Comparison of ENCODE assay signal across 8 mouse cellular contexts in genomic region chr17:24723122-24723880, GRCm38 (mm10). TPM values are rescaled to one million over a fixed set of nuclear protein-coding genes. Genes with fewer than 3 reads are reported as not detected.
DNase-seq lines count a peak whose midpoint lies in the region; ATAC-seq lines count a peak whose summit lies in the region.

No protein-coding gene starts in this region.

- no peak for ATAC-seq in lung, embryonic 15.5 days (ENCODE audit: borderline replicate concordance, extremely low read depth, low FRiP score, low TSS enrichment)
- ATAC-seq in embryonic facial prominence, embryonic 11.5 days (replicated peaks; ENCODE audit: insufficient number of reproducible peaks, low FRiP score, low TSS enrichment, low read depth): no peak
- ATAC-seq in intestine, embryonic 16.5 days: no peak
- ATAC-seq in neural tube, embryonic 15.5 days (ENCODE audit: low FRiP score): no peak

- peak overlapping the region; percentile 81 for H3K4me2 ChIP-seq in lung, embryonic 15.5 days
- peak overlapping the region; percentile 56 for H3K4me2 ChIP-seq in embryonic facial prominence, embryonic 11.5 days (ENCODE audit: low read depth, low read length)
- H3K4me2 ChIP-seq in intestine, embryonic 16.5 days (ENCODE audit: low read depth, low read length): peak overlapping the region; percentile 58
- peak overlapping the region; percentile 91 for H3K4me2 ChIP-seq in neural tube, embryonic 15.5 days

- H3K9me3 ChIP-seq in lung, embryonic 15.5 days: no peaks in the 10 kb centered on the region
- H3K9me3 ChIP-seq in embryonic facial prominence, embryonic 11.5 days (replicated peaks; ENCODE audit: control insufficient read depth, low read length): no peaks in the 10 kb centered on the region
- H3K9me3 ChIP-seq in intestine, embryonic 16.5 days (ENCODE audit: control insufficient read depth, low read length): no peaks in the 10 kb centered on the region
- no peaks in the 10 kb centered on the region for H3K9me3 ChIP-seq in neural tube, embryonic 15.5 days (replicated peaks)

- peak overlapping the region; percentile 84 for H3K4me3 ChIP-seq in lung, embryonic 15.5 days
- H3K4me3 ChIP-seq in embryonic facial prominence, embryonic 11.5 days (ENCODE audit: low read depth, low read length): peak overlapping the region; percentile 60
- peak overlapping the region; percentile 89 for H3K4me3 ChIP-seq in intestine, embryonic 16.5 days (ENCODE audit: low read length)
- peak overlapping the region; percentile 84 for H3K4me3 ChIP-seq in neural tube, embryonic 15.5 days (replicated peaks)

- peak overlapping the region; percentile 85 for H3K9ac ChIP-seq in lung, embryonic 15.5 days
- H3K9ac ChIP-seq in embryonic facial prominence, embryonic 11.5 days (replicated peaks; ENCODE audit: low read length): peak overlapping the region; percentile 71
- peak overlapping the region; percentile 89 for H3K9ac ChIP-seq in intestine, embryonic 16.5 days (ENCODE audit: low read depth, low read length)
- H3K9ac ChIP-seq in neural tube, embryonic 15.5 days (replicated peaks): peak overlapping the region; percentile 98

- H3K27me3 ChIP-seq in lung, embryonic 15.5 days: 0 out of 2 replicates have a peak, but pooled peaks cover 3% of the 10 kb centered on the region
- no peaks in the 10 kb centered on the region for H3K27me3 ChIP-seq in embryonic facial prominence, embryonic 11.5 days (ENCODE audit: control insufficient read depth, insufficient read depth, low read length)
- no peaks in the 10 kb centered on the region for H3K27me3 ChIP-seq in intestine, embryonic 16.5 days (replicated peaks; ENCODE audit: control insufficient read depth, insufficient read depth, low read length)
- no peaks in the 10 kb centered on the region for H3K27me3 ChIP-seq in neural tube, embryonic 15.5 days (replicated peaks)

- H3K36me3 ChIP-seq in lung, embryonic 15.5 days: peaks cover 16% of the 10 kb centered on the region
- H3K36me3 ChIP-seq in embryonic facial prominence, embryonic 11.5 days (replicated peaks; ENCODE audit: control insufficient read depth, insufficient read depth, low read depth, low read length): peaks cover 8% of the 10 kb centered on the region
- H3K36me3 ChIP-seq in intestine, embryonic 16.5 days (ENCODE audit: control insufficient read depth, insufficient read depth, low read length): peaks cover 7% of the 10 kb centered on the region
- peaks cover 15% of the 10 kb centered on the region for H3K36me3 ChIP-seq in neural tube, embryonic 15.5 days

- H3K4me1 ChIP-seq in lung, embryonic 15.5 days: peaks cover 36% of the 10 kb centered on the region
- H3K4me1 ChIP-seq in embryonic facial prominence, embryonic 11.5 days (ENCODE audit: control insufficient read depth, insufficient read depth, low read length): no peaks in the 10 kb centered on the region; the same call in 1 of the 2 replicates
- peaks cover 19% of the 10 kb centered on the region for H3K4me1 ChIP-seq in intestine, embryonic 16.5 days (ENCODE audit: control insufficient read depth, insufficient read depth, low read length)
- H3K4me1 ChIP-seq in neural tube, embryonic 15.5 days: peaks cover 38% of the 10 kb centered on the region

- DNase-seq in lung, adult 18-20 months: no peak
- DNase-seq in embryonic facial prominence, embryonic 11.5 days (ENCODE audit: low spot score): no peak
- DNase-seq in ovary, postnatal 10 days (ENCODE audit: low spot score): no peak
- no peak for DNase-seq in cerebellum, adult 9-10 months
- no peak for DNase-seq in adrenal gland, postnatal 36 days

- WGBS in lung, embryonic 15.5 days: 2% methylated on average over 12 of the region's 12 CpGs
- 5% methylated on average over 12 of the region's 12 CpGs for WGBS in embryonic facial prominence, embryonic 11.5 days
- 2% methylated on average over 12 of the region's 12 CpGs for WGBS in intestine, embryonic 16.5 days
- 4% methylated on average over 12 of the region's 12 CpGs for WGBS in neural tube, embryonic 15.5 days

- peak overlapping the region; percentile 76 for H3K27ac ChIP-seq in lung, embryonic 15.5 days
- H3K27ac ChIP-seq in embryonic facial prominence, embryonic 11.5 days (replicated peaks; ENCODE audit: low read depth, low read length): no peak overlapping the region
- peak overlapping the region; percentile 90 for H3K27ac ChIP-seq in intestine, embryonic 16.5 days (ENCODE audit: low read length)
- H3K27ac ChIP-seq in neural tube, embryonic 15.5 days (replicated peaks): peak overlapping the region; percentile 90

RNA-seq across cellular contexts. Expression of gene Ndufb10, which starts 1.0 kb away (rescaled TPM):
- 186 and 193 TPM in 2 replicates for polyA plus RNA-seq in lung, embryonic 15.5 days (2015; fragmentation: Nextera tagmentation; extraction: Ambion mirVana)
- polyA plus RNA-seq in embryonic facial prominence, embryonic 11.5 days (2014; fragmentation: Nextera tagmentation; extraction: Ambion mirVana): 191 and 217 TPM in 2 replicates
- 376 and 382 TPM in 2 replicates for polyA plus RNA-seq in intestine, embryonic 16.5 days (2015; fragmentation: Nextera tagmentation; extraction: Ambion mirVana)
- 302 and 304 TPM in 2 replicates for polyA plus RNA-seq in neural tube, embryonic 15.5 days (2015; fragmentation: Nextera tagmentation; extraction: Ambion mirVana)
- 100 to 1,000 TPM; 239 to 246 TPM for total RNA-seq in adrenal gland, postnatal 36 days (2021)

RNA-seq across cellular contexts. Expression of gene Rpl3l, which starts 4.3 kb away (rescaled TPM):
- 0.18 TPM in 1 of 2 replicates, not detected in the other for polyA plus RNA-seq in lung, embryonic 15.5 days (2015; fragmentation: Nextera tagmentation; extraction: Ambion mirVana)
- polyA plus RNA-seq in embryonic facial prominence, embryonic 11.5 days (2014; fragmentation: Nextera tagmentation; extraction: Ambion mirVana): not detected in 2 replicates
- polyA plus RNA-seq in intestine, embryonic 16.5 days (2015; fragmentation: Nextera tagmentation; extraction: Ambion mirVana): not detected in 2 replicates
- polyA plus RNA-seq in neural tube, embryonic 15.5 days (2015; fragmentation: Nextera tagmentation; extraction: Ambion mirVana): 0.10 and 0.19 TPM in 2 replicates
- total RNA-seq in adrenal gland, postnatal 36 days (2021): under 1 TPM in 1 of 2 experiments, not detected in 1; 0.40 TPM

RNA-seq across cellular contexts. Expression of gene Rps2, which starts 5.4 kb away (rescaled TPM):
- 1,576 and 1,662 TPM in 2 replicates for polyA plus RNA-seq in lung, embryonic 15.5 days (2015; fragmentation: Nextera tagmentation; extraction: Ambion mirVana)
- polyA plus RNA-seq in embryonic facial prominence, embryonic 11.5 days (2014; fragmentation: Nextera tagmentation; extraction: Ambion mirVana): 1,371 and 1,480 TPM in 2 replicates
- 1,425 and 1,515 TPM in 2 replicates for polyA plus RNA-seq in intestine, embryonic 16.5 days (2015; fragmentation: Nextera tagmentation; extraction: Ambion mirVana)
- polyA plus RNA-seq in neural tube, embryonic 15.5 days (2015; fragmentation: Nextera tagmentation; extraction: Ambion mirVana): 729 and 914 TPM in 2 replicates
- 100 to 1,000 TPM; 720 to 747 TPM for total RNA-seq in adrenal gland, postnatal 36 days (2021)

RNA-seq across cellular contexts. Expression of gene Rnf151, which starts 5.4 kb away (rescaled TPM):
- polyA plus RNA-seq in lung, embryonic 15.5 days (2015; fragmentation: Nextera tagmentation; extraction: Ambion mirVana): 0.18 and 0.21 TPM in 2 replicates
- 0.18 and 0.24 TPM in 2 replicates for polyA plus RNA-seq in embryonic facial prominence, embryonic 11.5 days (2014; fragmentation: Nextera tagmentation; extraction: Ambion mirVana)
- polyA plus RNA-seq in intestine, embryonic 16.5 days (2015; fragmentation: Nextera tagmentation; extraction: Ambion mirVana): 0.15 TPM in 1 of 2 replicates, not detected in the other
- polyA plus RNA-seq in neural tube, embryonic 15.5 days (2015; fragmentation: Nextera tagmentation; extraction: Ambion mirVana): 0.15 TPM in 1 of 2 replicates, not detected in the other
- total RNA-seq in adrenal gland, postnatal 36 days (2021): not detected

RNA-seq across cellular contexts. Expression of gene Msrb1, which starts 13.1 kb away (rescaled TPM):
- 30.7 and 36.7 TPM in 2 replicates for polyA plus RNA-seq in lung, embryonic 15.5 days (2015; fragmentation: Nextera tagmentation; extraction: Ambion mirVana)
- polyA plus RNA-seq in embryonic facial prominence, embryonic 11.5 days (2014; fragmentation: Nextera tagmentation; extraction: Ambion mirVana): 23.6 and 24.3 TPM in 2 replicates
- 28.8 and 32.8 TPM in 2 replicates for polyA plus RNA-seq in intestine, embryonic 16.5 days (2015; fragmentation: Nextera tagmentation; extraction: Ambion mirVana)
- 23.2 and 24.4 TPM in 2 replicates for polyA plus RNA-seq in neural tube, embryonic 15.5 days (2015; fragmentation: Nextera tagmentation; extraction: Ambion mirVana)
- 10 to 100 TPM; 84.2 to 86.1 TPM for total RNA-seq in adrenal gland, postnatal 36 days (2021)
